Mouse (Mus musculus) lung, embryonic 16.5 days (tissue): ENCODE measurements around the gene Abcb5. TPM values are rescaled to one million over a fixed set of nuclear protein-coding genes. Genes with fewer than 3 reads are reported as not detected.
A peak's percentile ranks its signal among the peaks of the same experiment; 100 is the strongest.

Source experiments
- ATAC-seq: fragments of 200-750 bp; cut with Nextera tagmentation; 2 replicates; pipeline ENCODE4 v1.8.0; 2017; ENCODE audit warnings: low read depth, mild to moderate bottlenecking, moderate library complexity
- H3K27ac ChIP-seq: fragments of 300-500 bp; sonication (generic); 2 replicates; pipeline ENCODE4 v1.5.1; 2014; ENCODE audit warnings: mild to moderate bottlenecking, control low read depth, low read length
- H3K27me3 ChIP-seq: fragments of 300-500 bp; sonication (generic); 2 replicates; pipeline ENCODE4 v1.6.1; 2014; ENCODE audit warnings: low read depth, low read length, mixed read lengths; ENCODE audit not compliant: control insufficient read depth, insufficient read depth
- H3K36me3 ChIP-seq: fragments of 300-500 bp; sonication (generic); 2 replicates; pipeline ENCODE4 v1.6.1; 2014; ENCODE audit warnings: low read length; ENCODE audit not compliant: control insufficient read depth, insufficient read depth
- H3K4me1 ChIP-seq: fragments of 300-500 bp; sonication (generic); replicated peaks from 2 replicates; pipeline ENCODE4 v1.6.1; 2014; ENCODE audit warnings: low read length, mixed read lengths; ENCODE audit not compliant: control insufficient read depth, insufficient read depth
- H3K4me2 ChIP-seq: fragments of 300-500 bp; sonication (generic); 2 replicates; pipeline ENCODE4 v1.6.1; 2014; ENCODE audit warnings: low read depth, low read length, control low read depth
- H3K4me3 ChIP-seq: fragments of 300-500 bp; sonication (generic); 2 replicates; pipeline ENCODE4 v1.5.1; 2014; ENCODE audit warnings: mild to moderate bottlenecking, low read length, control low read depth
- H3K9ac ChIP-seq: fragments of 300-500 bp; sonication (generic); 2 replicates; pipeline ENCODE4 v1.6.1; 2014; ENCODE audit warnings: low read length, control low read depth
- H3K9me3 ChIP-seq: fragments of 300-500 bp; sonication (generic); 2 replicates; pipeline ENCODE4 v1.6.1; 2016; ENCODE audit warnings: low read length; ENCODE audit not compliant: control insufficient read depth
- WGBS: fragments of 180-500 bp; shearing (Covaris S2); extraction: QIAGEN DNeasy Blood & Tissue Kit; methylation state at CpG from one replicate; pipeline ENCODE4 v1.1.7; 2014; 5-methylcytosine and 5-hydroxymethylcytosine counted together
- polyA plus RNA-seq: library from polyadenylated mRNA; unstranded; fragments of >200 nt; fragmentation: Nextera tagmentation; extraction: Ambion mirVana; gene quantifications from 2 replicates; pipeline ENCODE4 v1.2.1, GENCODE M21; 2015

The Abcb5 gene
- polyA plus RNA-seq, 1 experiment from 2014 or later: not detected

- Histone ChIP-seq H3K27ac (no peak overlapping the region), H3K36me3 (no peaks in the 10 kb centered on the region), H3K9me3 (no peaks in the 10 kb centered on the region), H3K27me3 (peaks cover 57% of the 10 kb centered on the region), H3K9ac (peak overlapping the region; percentile 50), H3K4me2 (peak overlapping the region; percentile 96), H3K4me3 (peak overlapping the region; percentile 63), H3K4me1 (peaks cover 7% of the 10 kb centered on the region)
- peak; percentile 92 for ATAC-seq
- under 1% methylated on average over 61 of the region's 72 CpGs for whole genome bisulfite sequencing
Observed at GRCm38 (mm10) chr12:118836411-118837341, 129.5 kb downstream of the Abcb5 start.

GRCm38 (mm10) chr12:118829881-118830280 lies 136.3 kb downstream of the Abcb5 start:
- no peaks in the 10 kb centered on the region for H3K9me3 ChIP-seq
- H3K4me1 ChIP-seq: no peaks in the 10 kb centered on the region
- no peak overlapping the region for H3K27ac ChIP-seq
- H3K4me3 ChIP-seq: no peak overlapping the region
- ATAC-seq: no peak
- WGBS: 84% methylated on average over 6 of the region's 6 CpGs
- H3K4me2 ChIP-seq: no peak overlapping the region
- no peaks in the 10 kb centered on the region for H3K36me3 ChIP-seq
- no peak overlapping the region for H3K9ac ChIP-seq
- H3K27me3 ChIP-seq: peaks cover 1% of the 10 kb centered on the region

Other genes starting within 250 kb of the Abcb5 start
- gene Sp8, start 120.1 kb downstream of the Abcb5 start, polyA plus RNA-seq: 0.03 TPM in 1 of 2 replicates, not detected in the other